Mouse (Mus musculus): ENCODE measurements around the gene Gm21775.
"Not testable (repeated sequence)": the region's sequence is repeated elsewhere in the genome, so short reads cannot be mapped to it uniquely, and the experiment has no call there.

The Gm21775 gene

DNA sequence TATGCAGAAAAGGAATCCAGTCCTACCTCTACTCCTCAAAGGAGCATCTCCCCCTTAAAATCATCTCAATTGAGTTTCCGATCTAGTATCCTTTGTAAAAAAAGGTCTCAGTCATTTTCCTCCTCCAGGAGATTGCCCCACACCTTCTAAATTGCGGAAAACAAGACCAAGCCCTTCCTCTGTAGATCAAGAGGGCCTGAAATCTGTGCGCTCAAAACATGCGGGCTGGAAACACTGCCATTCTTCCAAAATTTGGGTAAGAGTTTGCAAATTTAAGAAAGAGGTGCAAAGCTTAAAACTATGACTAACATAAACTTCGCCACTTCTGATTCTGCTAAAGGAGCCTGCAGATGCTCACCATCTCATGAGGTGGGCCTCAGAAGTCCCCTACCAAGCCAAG is at the start of gene Gm21775:
Gm21775 (plus strand) TSS at position 301 of the 400 bp plus-strand sequence.
- not testable (repeated sequence) for DNase-seq (ENCODE audit: low spot score in 2 of 2)

DNA sequence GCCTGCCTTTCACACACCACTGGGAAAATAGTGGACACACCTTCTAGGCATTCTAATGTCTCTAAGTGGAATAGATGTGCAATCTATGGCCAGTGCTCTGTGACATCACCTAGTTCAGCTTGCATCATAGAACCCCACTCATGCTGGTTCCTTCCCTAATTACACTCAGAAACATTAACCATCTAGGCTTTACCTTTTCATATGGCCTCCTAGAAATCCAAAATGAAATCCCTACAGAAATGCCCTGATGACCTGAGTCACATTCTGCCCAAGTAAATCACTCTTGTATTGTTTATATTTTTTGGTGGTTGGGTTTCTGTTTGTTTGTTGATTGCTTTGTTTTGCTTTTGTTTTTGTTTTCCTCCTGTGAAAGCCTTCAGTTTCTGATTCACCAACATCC is 17.3 kb upstream of the Gm21775 start, which contains the start of gene Gm20737:
Gm20737 (minus strand) TSS at position 101 of the 400 bp plus-strand sequence.
- DNase-seq (ENCODE audit: low spot score in 2 of 2): not testable (repeated sequence)
